Mouse (Mus musculus) lung, embryonic 14.5 days (tissue): ENCODE results near the gene Rnaset2a. TPM values are rescaled to one million over a fixed set of nuclear protein-coding genes. Genes with fewer than 3 reads are reported as not detected.
"Not testable (repeated sequence)": the region's sequence is repeated elsewhere in the genome, so short reads cannot be mapped to it uniquely, and the experiment has no call there.

ENCODE experiments used
- ATAC-seq: fragments of 200-750 bp; cut with Nextera tagmentation; 2 replicates; pipeline ENCODE4 v1.8.0; 2017; ENCODE audit warnings: mild to moderate bottlenecking, moderate TSS enrichment, moderate library complexity; ENCODE audit not compliant: insufficient read depth
- DNase-seq: peaks from one replicate; pipeline ENCODE4 v3.0.0-alpha.2; 2015
- H3K27ac ChIP-seq: fragments of 300-500 bp; sonication (generic); 2 replicates; pipeline ENCODE4 v1.5.1; 2014; ENCODE audit warnings: low read depth, mild to moderate bottlenecking, moderate library complexity
- H3K27me3 ChIP-seq: fragments of 300-500 bp; sonication (generic); 2 replicates; pipeline ENCODE4 v1.6.1; 2014; ENCODE audit warnings: low read length, control low read depth; ENCODE audit not compliant: insufficient read depth
- H3K36me3 ChIP-seq: fragments of 300-500 bp; sonication (generic); 2 replicates; pipeline ENCODE4 v1.6.1; 2014; ENCODE audit warnings: control low read depth; ENCODE audit not compliant: insufficient read depth
- H3K4me1 ChIP-seq: fragments of 300-500 bp; sonication (generic); 2 replicates; pipeline ENCODE4 v1.6.1; 2014; ENCODE audit warnings: antibody characterized with exemption, control low read depth; ENCODE audit not compliant: insufficient read depth
- H3K4me2 ChIP-seq: fragments of 300-500 bp; sonication (generic); 2 replicates; pipeline ENCODE4 v1.6.1; 2014; ENCODE audit warnings: mild to moderate bottlenecking
- H3K4me3 ChIP-seq: fragments of 300-500 bp; sonication (generic); 2 replicates; pipeline ENCODE4 v1.5.1; 2014; ENCODE audit warnings: low read depth, low read length
- H3K9ac ChIP-seq: fragments of 300-500 bp; sonication (generic); 2 replicates; pipeline ENCODE4 v1.6.1; 2014
- H3K9me3 ChIP-seq: fragments of 300-500 bp; sonication (generic); 2 replicates; pipeline ENCODE4 v1.6.1; 2016; ENCODE audit warnings: low read depth, low read length, control low read depth
- WGBS: fragments of 180-500 bp; shearing (Covaris S2); extraction: QIAGEN DNeasy Blood & Tissue Kit; methylation state at CpG from one replicate; pipeline ENCODE4 v1.1.7; 2014; 5-methylcytosine and 5-hydroxymethylcytosine counted together
- polyA plus RNA-seq: library from polyadenylated mRNA; unstranded; fragments of >200 nt; fragmentation: Nextera tagmentation; extraction: Ambion mirVana; gene quantifications from 2 replicates; pipeline ENCODE4 v1.2.1, GENCODE M21; 2014

Rnaset2a gene
- polyA plus RNA-seq, 1 experiment from 2014 or later, result 28.4 TPM

DNA sequence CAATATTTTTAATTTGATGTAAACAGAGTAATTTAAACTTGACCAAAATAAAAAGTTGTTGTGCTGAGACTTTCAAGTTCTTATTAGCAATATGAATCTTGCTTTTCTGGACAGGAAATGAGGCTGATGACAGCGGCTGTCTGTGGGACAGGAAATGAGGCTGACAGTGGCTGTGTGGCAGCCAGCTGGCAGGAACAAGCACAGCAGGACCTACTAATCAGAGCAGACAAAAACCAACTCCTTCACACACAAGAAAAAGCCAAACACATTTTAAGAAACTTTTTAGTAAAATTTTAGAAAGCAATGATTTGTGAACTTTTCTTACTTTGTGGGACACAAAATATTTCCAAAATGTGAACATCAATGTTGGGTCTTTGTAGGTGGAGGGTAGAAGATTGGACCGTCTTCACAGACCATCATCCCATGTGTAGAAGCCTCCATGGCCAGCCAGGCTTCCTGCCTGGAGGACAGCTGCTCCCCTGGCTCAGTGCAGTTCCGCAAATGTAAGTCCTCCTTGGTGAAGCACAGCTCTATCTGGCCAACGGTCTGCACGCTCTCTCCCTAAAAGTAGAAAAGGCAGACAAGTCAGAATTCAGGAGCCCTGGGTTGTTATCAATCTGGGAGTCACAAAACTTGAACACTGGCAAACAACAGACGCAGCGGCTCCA, 19.4 kb downstream of the Rnaset2a start:
- ATAC-seq, H3K9ac ChIP-seq, H3K9me3 ChIP-seq, H3K4me1 ChIP-seq, DNase-seq, H3K4me2 ChIP-seq, H3K4me3 ChIP-seq, H3K27ac ChIP-seq, H3K27me3 ChIP-seq, H3K36me3 ChIP-seq: not testable (repeated sequence)
- WGBS, result 80% methylated on average over 1 of the region's 7 CpGs

DNA sequence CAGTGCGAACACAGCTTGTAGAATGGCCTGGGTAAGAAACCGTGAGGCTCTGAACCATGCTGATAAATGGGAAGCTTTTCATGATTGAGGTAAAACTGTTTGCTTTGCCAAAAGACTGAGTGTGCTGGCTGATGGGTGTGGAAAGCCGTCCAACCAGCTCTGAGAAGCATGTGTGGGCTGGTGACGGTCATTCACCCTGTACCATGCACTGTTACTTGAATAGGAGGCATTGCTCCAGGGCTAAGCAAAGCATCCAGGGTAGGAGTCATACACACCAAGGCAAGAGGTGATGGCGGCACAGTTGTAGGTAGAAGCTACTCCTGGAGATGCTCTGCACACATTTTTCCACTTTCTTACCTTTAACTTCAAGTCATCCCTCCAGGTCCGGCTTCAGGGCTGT, 23.3 kb downstream of the Rnaset2a start:
- H3K9ac ChIP-seq, H3K27ac ChIP-seq, H3K4me2 ChIP-seq, ATAC-seq, DNase-seq, H3K27me3 ChIP-seq, H3K36me3 ChIP-seq, H3K9me3 ChIP-seq, H3K4me3 ChIP-seq, H3K4me1 ChIP-seq: not testable (repeated sequence)
- WGBS, result 92% methylated on average over 3 of the region's 6 CpGs

DNA sequence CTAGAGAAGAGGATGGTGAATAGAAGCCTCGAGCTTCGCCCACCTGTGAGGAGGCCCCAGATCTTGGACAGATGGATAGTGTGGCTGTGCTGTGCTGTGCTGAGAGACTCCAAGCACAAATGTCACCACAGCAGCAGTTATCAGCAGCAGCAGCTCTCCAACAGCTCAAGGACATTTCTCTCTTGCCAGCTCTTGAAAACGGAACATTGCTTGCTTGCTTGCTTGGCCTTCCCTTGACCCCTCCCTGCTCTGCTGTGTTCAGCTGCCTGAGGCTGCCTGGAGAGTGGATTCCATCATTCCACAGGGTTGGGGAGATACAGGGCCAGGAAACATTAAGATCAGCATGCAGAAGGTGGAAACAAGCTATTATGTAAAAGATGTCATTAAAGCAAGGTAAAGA, 24.9 kb downstream of the Rnaset2a start:
- H3K9ac ChIP-seq, H3K27me3 ChIP-seq, H3K4me2 ChIP-seq, ATAC-seq, H3K4me1 ChIP-seq, H3K27ac ChIP-seq, DNase-seq, H3K4me3 ChIP-seq, H3K36me3 ChIP-seq, H3K9me3 ChIP-seq: not testable (repeated sequence)
- no CpG with 5 or more reads among the region's 3 CpGs for WGBS

DNA sequence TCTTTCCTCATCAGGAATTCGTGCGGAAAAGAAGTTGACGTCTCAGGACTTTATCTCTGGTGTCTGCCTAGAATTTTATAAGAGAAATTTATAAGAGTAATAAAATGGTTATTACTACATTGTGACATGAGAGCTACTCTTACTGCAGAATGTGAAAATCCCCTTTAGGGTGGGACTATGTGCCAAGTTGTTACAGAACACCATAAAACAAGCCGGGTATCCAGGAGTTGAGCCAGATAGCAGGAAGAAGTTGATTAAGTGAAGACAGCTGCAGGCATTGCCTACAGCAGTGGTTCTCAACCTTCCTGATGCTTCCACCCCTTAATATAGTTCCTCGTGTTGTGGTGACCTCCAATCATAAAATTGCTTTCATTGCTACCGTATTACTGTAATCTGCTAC, 31.0 kb downstream of the Rnaset2a start:
- H3K4me3 ChIP-seq, H3K9me3 ChIP-seq, H3K9ac ChIP-seq, H3K36me3 ChIP-seq, H3K4me1 ChIP-seq, H3K27me3 ChIP-seq, H3K27ac ChIP-seq, ATAC-seq, DNase-seq, H3K4me2 ChIP-seq: not testable (repeated sequence)
- no CpG with 5 or more reads among the region's 6 CpGs for WGBS

DNA sequence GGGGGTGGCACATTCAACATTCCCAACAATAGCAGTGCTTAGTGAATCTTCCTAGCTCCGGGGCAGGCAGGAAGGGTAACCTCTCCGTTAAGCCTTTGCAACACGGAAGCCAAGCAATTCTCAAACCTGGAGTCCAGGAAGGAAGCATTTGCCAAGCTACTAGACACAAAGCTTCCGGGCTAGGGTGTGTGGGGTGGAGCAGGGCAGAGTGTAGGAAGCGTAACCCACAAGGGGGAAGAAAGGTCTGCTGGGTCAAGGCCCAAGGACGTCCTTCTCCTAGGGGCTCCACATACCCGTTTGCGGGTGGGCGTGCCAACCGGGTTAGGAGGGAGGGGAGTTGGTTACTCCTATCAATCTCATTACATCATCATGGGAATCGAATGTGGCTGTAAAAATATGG, 31.5 kb downstream of the Rnaset2a start:
- H3K27me3 ChIP-seq, H3K27ac ChIP-seq, H3K9me3 ChIP-seq, ATAC-seq, H3K4me2 ChIP-seq, H3K4me1 ChIP-seq, H3K36me3 ChIP-seq, H3K4me3 ChIP-seq, H3K9ac ChIP-seq: not testable (repeated sequence)
- 65% methylated on average over 6 of the region's 11 CpGs for WGBS
- peak; percentile 26 for DNase-seq

DNA sequence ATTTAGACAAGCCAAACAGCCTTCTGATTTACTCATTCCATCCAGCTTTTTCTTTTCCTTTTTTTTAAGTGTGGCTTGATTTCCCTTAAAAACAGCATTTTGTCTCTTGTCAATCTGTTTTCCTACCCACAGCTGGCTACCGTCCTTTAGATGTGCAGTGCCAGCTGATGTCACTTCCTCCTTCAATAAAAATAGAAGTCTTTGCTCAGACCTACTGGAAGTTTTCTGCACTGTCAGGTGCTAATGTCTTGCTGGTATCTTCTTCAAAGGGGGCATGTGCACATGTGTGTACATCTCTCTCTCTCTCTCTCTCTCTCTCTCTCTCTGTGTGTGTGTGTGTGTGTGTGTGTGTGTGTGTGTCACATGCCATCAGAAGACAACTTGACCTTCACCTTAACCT, 35.7 kb downstream of the Rnaset2a start:
- not testable (repeated sequence) for H3K9ac ChIP-seq, DNase-seq, H3K4me2 ChIP-seq, H3K9me3 ChIP-seq, H3K36me3 ChIP-seq, H3K4me1 ChIP-seq, H3K27me3 ChIP-seq, H3K4me3 ChIP-seq, H3K27ac ChIP-seq, ATAC-seq
- no CpG with 5 or more reads among the region's 1 CpGs for WGBS

DNA sequence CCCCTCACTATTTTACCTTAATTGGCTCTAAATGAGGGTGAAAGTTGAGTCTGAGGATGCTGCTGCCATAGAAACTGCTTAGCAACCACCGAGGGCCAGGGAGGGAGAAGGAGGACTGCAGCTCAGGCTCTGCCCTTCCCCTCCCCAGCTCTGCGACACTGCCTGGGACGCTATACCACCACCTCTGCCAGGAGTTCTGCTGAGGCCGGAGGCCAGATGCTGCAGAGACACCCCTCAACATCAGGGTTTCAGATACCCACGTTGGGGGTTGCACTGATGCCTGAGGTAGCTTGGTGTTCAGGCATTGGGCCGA, 46.6 kb downstream of the Rnaset2a start:
- H3K4me1 ChIP-seq, ATAC-seq, H3K4me3 ChIP-seq, DNase-seq, H3K27me3 ChIP-seq, H3K36me3 ChIP-seq, H3K9ac ChIP-seq, H3K4me2 ChIP-seq, H3K27ac ChIP-seq, H3K9me3 ChIP-seq: not testable (repeated sequence)
- WGBS, result 58% methylated on average over 3 of the region's 6 CpGs

DNA sequence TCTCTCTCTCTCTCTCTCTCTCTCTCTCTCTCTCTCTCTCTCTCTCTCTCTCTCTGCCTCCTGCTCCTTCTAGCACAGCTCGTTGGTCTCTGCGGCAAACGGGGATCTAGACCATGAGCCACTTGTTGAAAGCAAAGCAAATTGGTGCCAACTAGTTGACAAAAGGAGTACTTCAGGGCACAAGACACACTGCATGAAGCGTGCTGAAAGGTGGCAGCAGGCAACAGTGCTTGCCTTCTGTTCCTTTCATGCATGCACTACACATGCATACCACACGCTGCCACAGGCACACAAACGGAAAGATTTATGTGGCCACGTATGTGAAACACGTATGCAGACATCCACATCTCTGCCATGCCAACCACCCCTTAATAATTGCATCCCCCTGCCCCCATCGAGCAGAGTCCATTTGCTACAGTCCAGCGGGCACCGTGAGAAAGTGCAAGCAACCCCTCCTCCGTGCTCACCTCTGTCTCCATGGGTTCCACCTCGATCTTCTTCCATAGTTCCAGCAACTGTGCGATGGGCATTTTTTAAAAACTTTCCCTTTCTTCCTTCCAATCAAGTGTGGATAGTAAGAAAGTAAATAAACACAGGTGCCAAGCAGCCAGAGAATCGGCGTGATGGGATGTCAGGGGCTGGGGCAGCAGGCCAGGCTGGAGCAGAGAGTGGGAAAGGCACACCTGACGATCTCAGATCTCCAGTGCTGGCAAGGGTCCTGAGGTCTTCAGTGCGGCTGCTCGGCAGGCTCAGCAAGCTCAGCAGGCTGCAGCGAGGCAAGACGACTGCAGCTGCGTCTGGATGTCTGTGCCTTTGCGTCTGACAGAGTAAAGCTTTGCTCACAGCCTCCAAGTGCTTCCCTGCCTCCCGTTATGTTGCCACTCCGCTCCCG, 47.2 kb downstream of the Rnaset2a start:
- H3K4me3 ChIP-seq, H3K27me3 ChIP-seq, H3K9me3 ChIP-seq, H3K27ac ChIP-seq, H3K4me2 ChIP-seq, ATAC-seq, H3K36me3 ChIP-seq, DNase-seq, H3K4me1 ChIP-seq, H3K9ac ChIP-seq: not testable (repeated sequence)
- 42% methylated on average over 7 of the region's 26 CpGs for WGBS

DNA sequence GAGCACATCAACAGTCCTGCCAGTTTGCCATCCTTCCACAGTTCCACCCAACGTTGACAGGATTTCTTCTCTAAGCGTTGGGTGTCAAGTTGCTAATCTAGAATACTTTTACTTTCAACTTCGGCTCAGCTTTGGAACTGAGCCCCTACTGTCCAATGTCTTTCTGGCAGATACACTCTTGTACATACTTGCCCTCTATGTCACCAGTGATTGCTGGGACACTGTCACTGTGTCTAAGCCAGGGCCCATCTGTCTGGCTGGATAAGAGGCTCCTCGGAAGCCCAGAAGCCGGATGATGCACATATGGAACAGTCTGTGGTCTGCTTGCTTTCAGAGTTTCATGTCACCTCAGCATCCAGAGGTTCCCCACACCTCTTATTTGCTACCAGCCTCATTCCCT, 51.7 kb downstream of the Rnaset2a start:
- not testable (repeated sequence) for H3K4me3 ChIP-seq, ATAC-seq, H3K27ac ChIP-seq, H3K9me3 ChIP-seq, H3K27me3 ChIP-seq, H3K9ac ChIP-seq, H3K4me2 ChIP-seq, H3K36me3 ChIP-seq, H3K4me1 ChIP-seq, DNase-seq
- WGBS, result 45% methylated on average over 4 of the region's 5 CpGs

DNA sequence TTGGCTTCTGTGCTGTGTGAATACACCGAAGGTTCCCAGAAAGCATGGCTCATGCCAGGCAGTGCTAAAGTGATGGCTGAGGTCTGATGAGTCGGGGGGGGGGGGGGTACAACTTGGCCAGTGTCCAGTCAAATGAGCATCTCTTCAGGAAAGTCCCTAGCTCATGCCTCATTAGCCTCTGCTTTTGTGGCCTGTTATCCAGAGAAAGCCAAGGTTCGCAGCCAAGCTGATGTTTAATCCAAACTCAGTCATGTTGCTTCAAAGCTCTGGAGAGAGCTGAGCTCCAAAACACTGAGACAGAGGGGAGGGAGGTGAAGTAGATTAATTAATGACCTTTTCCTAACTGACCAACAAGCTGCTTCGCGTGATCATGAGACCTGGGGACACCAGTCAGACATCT, 52.2 kb downstream of the Rnaset2a start:
- not testable (repeated sequence) for ATAC-seq, H3K36me3 ChIP-seq

More for the DNA sequence above, 52.2 kb downstream of the Rnaset2a start:
- not testable (repeated sequence) for H3K27ac ChIP-seq, H3K4me1 ChIP-seq, H3K9me3 ChIP-seq, H3K27me3 ChIP-seq, H3K9ac ChIP-seq, H3K4me3 ChIP-seq, DNase-seq, H3K4me2 ChIP-seq
- 38% methylated on average over 3 of the region's 5 CpGs for WGBS
